Comparison of ENCODE assay signal across 8 mouse cellular contexts in the genomic region with DNA sequence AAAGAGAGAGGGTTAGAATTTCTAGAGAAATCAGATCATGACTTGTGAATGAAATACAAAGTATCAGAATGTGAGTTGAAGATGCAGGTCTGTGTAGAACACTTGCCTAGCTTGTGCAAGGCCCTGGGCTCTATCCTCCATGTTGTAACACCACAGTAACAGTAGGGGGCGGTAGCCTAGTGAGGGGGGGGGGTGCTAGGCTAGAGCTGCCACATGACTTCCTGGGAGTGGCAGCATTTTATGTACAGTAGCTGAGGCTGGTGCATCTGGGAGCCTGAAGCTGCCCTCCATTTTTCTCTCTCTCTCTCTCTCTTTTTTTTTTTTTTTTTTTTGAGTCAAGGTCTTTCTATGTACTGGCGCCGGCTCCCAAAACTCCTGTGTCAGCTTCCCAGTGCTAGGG. TPM values are rescaled to one million over a fixed set of nuclear protein-coding genes. Genes with fewer than 3 reads are reported as not detected.
A peak's percentile ranks its signal among the peaks of the same experiment; 100 is the strongest.
DNase-seq lines count a peak whose midpoint lies in the region; ATAC-seq and TF ChIP-seq lines count a peak whose summit lies in the region.

No protein-coding gene starts in this region.

- dilution Hi-C loops in CH12.LX (cut with MboI; ENCODE audit: extremely low pct_ligation_motif_present, extremely low pct_unique_long_range_greater_than_20kb, low sequenced_read_pairs) = no loop called here

- in situ Hi-C loops in CH12.LX (cut with MboI; ENCODE audit: low pct_ligation_motif_present, low pct_unique_long_range_greater_than_20kb, low sequenced_read_pairs) = no loop called here

- TF ChIP-seq POLR2A in CH12.LX (IDR thresholded peaks at IDR 0.05; ENCODE audit: low read depth, low read length) = peak; percentile 39; the same call in 1 of the 2 replicates
- no peak for TF ChIP-seq POLR2A in bone marrow, adult 2 months (IDR thresholded peaks at IDR 0.05; ENCODE audit: borderline replicate concordance, control insufficient read depth, low read depth, low read length)

- peak overlapping the region; percentile 100 for H3K27ac ChIP-seq in kidney, embryonic 15.5 days
- H3K27ac ChIP-seq in CH12.LX (ENCODE audit: insufficient read depth, low read depth) = 0 out of 2 replicates have a peak overlapping the region, but pooled peaks have one; percentile 81
- peak overlapping the region; percentile 52; the same call in 1 of the 2 replicates for H3K27ac ChIP-seq in bone marrow, adult 2 months (ENCODE audit: control insufficient read depth, insufficient read depth, low read depth, low read length, poor library complexity)

- peak; percentile 65 to 78 for TF ChIP-seq CTCF in CH12.LX (conservative IDR thresholded peaks at IDR 0.05 in 1 of 2, IDR thresholded peaks at IDR 0.05 in 1 of 2; ENCODE audit: low read depth in 2 of 2, low read length in 2 of 2)
- TF ChIP-seq CTCF in bone marrow, adult 2 months (IDR thresholded peaks at IDR 0.05; ENCODE audit: control insufficient read depth, insufficient read depth, low read length) = peak; percentile 65; the same call in 1 of the 2 replicates

- TF ChIP-seq EP300 in CH12.LX (IDR thresholded peaks at IDR 0.05; ENCODE audit: low read length) = no peak

- DNase-seq in kidney, postnatal 4 days = no peak
- peak; percentile 79 for DNase-seq in CH12.LX (ENCODE audit: extremely low read depth)
- no peak for DNase-seq in spleen, postnatal 14 days (ENCODE audit: low spot score in 2 of 2)
- DNase-seq in adrenal gland, postnatal 36 days = no peak
- no peak for DNase-seq in ovary, postnatal 36 days (ENCODE audit: low spot score)

- WGBS in kidney, embryonic 15.5 days = 64% methylated on average over 3 of the region's 3 CpGs
- 12% methylated on average over 3 of the region's 3 CpGs for WGBS in bone marrow, adult 2 months

- no peak overlapping the region for H3K4me3 ChIP-seq in kidney, embryonic 15.5 days (replicated peaks)
- peak overlapping the region in 1 of 3 experiments; percentile 2 for H3K4me3 ChIP-seq in CH12.LX (replicated peaks in 1 of 3; ENCODE audit: low read depth in 2 of 3, low read length in 2 of 3, poor library complexity in 1 of 3)
- no peak overlapping the region for H3K4me3 ChIP-seq in bone marrow, adult 2 months (replicated peaks; ENCODE audit: control insufficient read depth, low read depth, low read length)

- H3K9me3 ChIP-seq in kidney, embryonic 15.5 days (replicated peaks) = no peaks in the 10 kb centered on the region
- H3K9me3 ChIP-seq in CH12.LX (replicated peaks; ENCODE audit: low read length) = no peaks in the 10 kb centered on the region

- H3K4me2 ChIP-seq in kidney, embryonic 15.5 days = no peak overlapping the region
- H3K4me2 ChIP-seq in CH12.LX (ENCODE audit: insufficient read depth, low read depth, poor library complexity, severe bottlenecking) = no peak overlapping the region

- peaks cover 56% of the 10 kb centered on the region for H3K79me2 ChIP-seq in CH12.LX (replicated peaks; ENCODE audit: control insufficient read depth, extremely low read depth, insufficient read depth, poor library complexity, severe bottlenecking)

- peaks cover 98% of the 10 kb centered on the region for H3K36me3 ChIP-seq in kidney, embryonic 15.5 days
- peaks cover 52 to 93% of the 10 kb centered on the region in 2 experiments for H3K36me3 ChIP-seq in CH12.LX (replicated peaks in 1 of 2; ENCODE audit: control insufficient read depth in 1 of 2, insufficient read depth in 1 of 2, low read length in 1 of 2)

- H3K4me1 ChIP-seq in kidney, embryonic 15.5 days = peaks cover 74% of the 10 kb centered on the region
- H3K4me1 ChIP-seq in CH12.LX (ENCODE audit: control insufficient read depth in 1 of 2, insufficient read depth in 2 of 2) = peaks cover 24 to 64% of the 10 kb centered on the region in 2 experiments
- peaks cover 1% of the 10 kb centered on the region; the same call in 1 of the 2 replicates for H3K4me1 ChIP-seq in bone marrow, adult 2 months (ENCODE audit: control insufficient read depth, insufficient read depth, low read length)

- TF ChIP-seq RAD21 in CH12.LX (IDR thresholded peaks at IDR 0.05; ENCODE audit: low read depth, low read length) = peak; percentile 34

- no peak overlapping the region for H3K9ac ChIP-seq in kidney, embryonic 15.5 days
- peak overlapping the region; percentile 35 for H3K9ac ChIP-seq in CH12.LX (ENCODE audit: insufficient read depth, low read depth)

- H3K27me3 ChIP-seq in kidney, embryonic 15.5 days = no peaks in the 10 kb centered on the region
- H3K27me3 ChIP-seq in CH12.LX (replicated peaks) = no peaks in the 10 kb centered on the region

- no peak for ATAC-seq in kidney, embryonic 15.5 days (replicated peaks; ENCODE audit: low FRiP score)
- ATAC-seq in megakaryocyte, adult 5-6 weeks (ENCODE audit: poor library complexity, severe bottlenecking) = peak; percentile 68

TF ChIP-seq in CH12.LX, 34 proteins besides CTCF, POLR2A, EP300 and RAD21:
- TF ChIP-seq MXI1 (IDR thresholded peaks at IDR 0.05; ENCODE audit: low read depth, low read length) (peak; percentile 64; the same call in 1 of the 2 replicates), HCFC1 (IDR thresholded peaks at IDR 0.05; ENCODE audit: low read depth, low read length) (peak; percentile 50), JUND (conservative IDR thresholded peaks at IDR 0.05; ENCODE audit: low read depth, low read length) (no peak), JUN (IDR thresholded peaks at IDR 0.05; ENCODE audit: insufficient read depth, low read depth, low read length) (no peak), SMC3 (IDR thresholded peaks at IDR 0.05; ENCODE audit: low read depth, low read length) (peak; percentile 49), NELFE (IDR thresholded peaks at IDR 0.05; ENCODE audit: low read depth, low read length) (0 out of 2 replicates have a peak, but pooled peaks have one; percentile 7), IRF4 (IDR thresholded peaks at IDR 0.05; ENCODE audit: low read depth, low read length) (peak; percentile 52; the same call in 1 of the 2 replicates), CHD1 (IDR thresholded peaks at IDR 0.05; ENCODE audit: low read depth, low read length) (no peak), USF1 (IDR thresholded peaks at IDR 0.05; ENCODE audit: low read depth, low read length) (peak; percentile 61), ZMIZ1 (IDR thresholded peaks at IDR 0.05; ENCODE audit: low read depth, low read length) (no peak), ZNF384 (IDR thresholded peaks at IDR 0.05; ENCODE audit: low read depth, low read length) (peak; percentile 83), TCF12 (IDR thresholded peaks at IDR 0.05; ENCODE audit: low read depth, low read length) (peak; percentile 46; the same call in 1 of the 2 replicates), MAZ (IDR thresholded peaks at IDR 0.05; ENCODE audit: low read depth, low read length) (peak; percentile 99), ELF1 (IDR thresholded peaks at IDR 0.05; ENCODE audit: low read depth, low read length) (0 out of 2 replicates have a peak, but pooled peaks have one; percentile 48), BHLHE40 (IDR thresholded peaks at IDR 0.05; ENCODE audit: low read depth, low read length) (peak; percentile 32; the same call in 1 of the 2 replicates)

RNA-seq across cellular contexts. Expression of a gene that starts 9.3 kb away (rescaled TPM):
- 24.6 and 28.7 TPM in 2 replicates for polyA plus RNA-seq in kidney, embryonic 15.5 days (2015; fragmentation: Nextera tagmentation; extraction: Ambion mirVana)
- total RNA-seq in CH12.LX (2012; rRNA removed) = 11.0 and 12.0 TPM in 2 replicates
- 3.7 and 4.4 TPM in 2 replicates for total RNA-seq in CH12.LX (2014; rRNA removed)
- polyA plus RNA-seq in CH12.LX (2012; ENCODE audit: insufficient read length, low read depth) = 23.3 and 24.9 TPM in 2 replicates
- polyA plus RNA-seq in bone marrow, adult 2 months (2011; ENCODE audit: insufficient read depth, insufficient read length, low replicate concordance, missing spikeins) = 13.9 and 25.9 TPM in 2 replicates
- total RNA-seq in megakaryocyte, adult 5-6 weeks (2015) = 14.1 and 18.2 TPM in 2 replicates
- 18.0 and 20.1 TPM in 2 replicates for total RNA-seq in megakaryocyte, adult 5-6 weeks (2017)
- 10 to 100 TPM; 47.3 to 53.3 TPM for total RNA-seq in adrenal gland, postnatal 36 days (2021)
